7 mouse cellular contexts compared by ENCODE assay signal in the genomic region with DNA sequence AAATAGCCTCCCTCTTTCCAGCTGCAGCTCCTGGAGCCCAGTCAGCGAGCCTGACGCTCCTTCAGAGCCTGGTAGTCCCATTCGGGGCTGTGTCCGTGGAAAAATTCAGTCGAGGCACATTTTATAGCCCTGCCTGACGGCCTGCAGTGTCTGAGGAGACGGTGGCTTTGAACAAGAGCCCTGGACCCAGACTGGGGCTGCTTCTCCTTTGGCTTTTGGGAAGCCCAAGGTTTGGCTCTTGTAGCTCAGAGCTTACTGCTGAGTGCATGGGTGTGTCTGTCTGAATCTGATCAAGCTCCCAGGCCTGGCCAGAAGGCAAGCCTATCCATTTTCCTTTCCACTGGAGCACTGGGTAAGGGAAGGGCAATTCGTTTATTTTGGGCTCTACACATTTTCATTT. TPM values are rescaled to one million over a fixed set of nuclear protein-coding genes. Genes with fewer than 3 reads are reported as not detected.
DNase-seq lines count a peak whose midpoint lies in the region; ATAC-seq and TF ChIP-seq lines count a peak whose summit lies in the region.

No protein-coding gene starts in this region.

- peaks cover 0 to 9% of the 10 kb centered on the region in 2 experiments; a peak in 2 of 4 replicates for H3K36me3 ChIP-seq in MEL (ENCODE audit: control insufficient read depth in 1 of 2, insufficient read depth in 2 of 2, low read length in 2 of 2)
- H3K36me3 ChIP-seq in heart, postnatal 0 days (replicated peaks; ENCODE audit: control insufficient read depth, insufficient read depth, low read length) = no peaks in the 10 kb centered on the region
- no peaks in the 10 kb centered on the region for H3K36me3 ChIP-seq in liver, postnatal 0 days (replicated peaks; ENCODE audit: insufficient read depth, low read length)

- no peak for TF ChIP-seq EP300 in MEL (IDR thresholded peaks at IDR 0.05; ENCODE audit: low read depth in 1 of 2, low read length in 2 of 2)
- no peak for TF ChIP-seq EP300 in heart, postnatal 0 days (IDR thresholded peaks at IDR 0.05; ENCODE audit: low read depth)
- TF ChIP-seq EP300 in liver, postnatal 0 days (IDR thresholded peaks at IDR 0.05; ENCODE audit: low read depth) = no peak

- DNase-seq in MEL (ENCODE audit: low read depth, low spot score) = peak; percentile 49
- DNase-seq in heart, postnatal 0 days (ENCODE audit: low spot score) = no peak
- DNase-seq in liver, postnatal 0 days = no peak
- DNase-seq in retina, embryonic 14.5 days (ENCODE audit: low spot score) = no peak
- DNase-seq in adrenal gland, adult 2 months = no peak
- no peak for DNase-seq in layer of hippocampus, adult 11-12 months (ENCODE audit: low spot score)

- H3K4me1 ChIP-seq in MEL (ENCODE audit: control insufficient read depth in 1 of 2, insufficient read depth in 2 of 2, low read length in 2 of 2) = peaks cover 0 to 11% of the 10 kb centered on the region in 2 experiments; a peak in 3 of 4 replicates
- peaks cover 5% of the 10 kb centered on the region for H3K4me1 ChIP-seq in brown adipose tissue, adult 24 weeks (ENCODE audit: control insufficient read depth, insufficient read depth, insufficient read length, low read length)
- peaks cover 17% of the 10 kb centered on the region for H3K4me1 ChIP-seq in heart, postnatal 0 days (ENCODE audit: control insufficient read depth, insufficient read depth)
- H3K4me1 ChIP-seq in liver, postnatal 0 days (ENCODE audit: insufficient read depth) = peaks cover 15% of the 10 kb centered on the region

- H3K4me3 ChIP-seq in MEL (ENCODE audit: control insufficient read depth in 1 of 2, insufficient read depth in 1 of 2, low read depth in 2 of 2, low read length in 2 of 2) = no peak overlapping the region
- peak overlapping the region; percentile 89 for H3K4me3 ChIP-seq in brown adipose tissue, adult 24 weeks (ENCODE audit: insufficient read depth, low read depth, low read length)
- peak overlapping the region; percentile 90 for H3K4me3 ChIP-seq in heart, postnatal 0 days (ENCODE audit: low read depth, low read length)
- H3K4me3 ChIP-seq in liver, postnatal 0 days (ENCODE audit: low read depth, low read length) = no peak overlapping the region

- TF ChIP-seq POLR2A in MEL (IDR thresholded peaks at IDR 0.05; ENCODE audit: control insufficient read depth in 1 of 2, insufficient read depth in 1 of 2, low read depth in 1 of 2, low read length in 2 of 2, poor library complexity in 1 of 2) = no peak

- peak overlapping the region; percentile 41 for H3K9ac ChIP-seq in MEL (ENCODE audit: control insufficient read depth, low read depth, low read length, poor library complexity, severe bottlenecking)
- H3K9ac ChIP-seq in heart, postnatal 0 days (replicated peaks; ENCODE audit: low read depth, low read length) = peak overlapping the region; percentile 94; the same call in 1 of the 2 replicates
- 0 out of 2 replicates have a peak overlapping the region, but pooled peaks have one; percentile 72 for H3K9ac ChIP-seq in liver, postnatal 0 days (replicated peaks)

- WGBS in heart, postnatal 0 days = 44% methylated on average over 8 of the region's 8 CpGs
- 60% methylated on average over 8 of the region's 8 CpGs for WGBS in liver, postnatal 0 days (ENCODE audit: insufficient replicate concordance)

- no peaks in the 10 kb centered on the region for H3K27me3 ChIP-seq in MEL (ENCODE audit: control insufficient read depth in 1 of 2, insufficient read depth in 2 of 2, low read length in 2 of 2)
- H3K27me3 ChIP-seq in heart, postnatal 0 days (ENCODE audit: control insufficient read depth, insufficient read depth, low read length) = no peaks in the 10 kb centered on the region
- peaks cover 12% of the 10 kb centered on the region for H3K27me3 ChIP-seq in liver, postnatal 0 days (ENCODE audit: insufficient read depth, low read length)

- peaks cover 4% of the 10 kb centered on the region for H3K79me2 ChIP-seq in MEL (ENCODE audit: control insufficient read depth, insufficient read depth, low read length, poor library complexity)

- TF ChIP-seq RAD21 in MEL (IDR thresholded peaks at IDR 0.05; ENCODE audit: low read depth, low read length) = no peak

- no peak for TF ChIP-seq CTCF in MEL (IDR thresholded peaks at IDR 0.05 in 2 of 3, conservative IDR thresholded peaks at IDR 0.05 in 1 of 3; ENCODE audit: control insufficient read depth in 1 of 3, insufficient read depth in 1 of 3, low read depth in 2 of 3, low read length in 3 of 3, poor library complexity in 1 of 3, severe bottlenecking in 1 of 3)
- no peak for TF ChIP-seq CTCF in heart, postnatal 0 days (IDR thresholded peaks at IDR 0.05; ENCODE audit: low read depth)
- no peak for TF ChIP-seq CTCF in liver, postnatal 0 days (IDR thresholded peaks at IDR 0.05; ENCODE audit: low read depth)

- no peak for ATAC-seq in heart, postnatal 0 days (ENCODE audit: insufficient read depth, low read depth)
- ATAC-seq in liver, postnatal 0 days = no peak

- H3K27ac ChIP-seq in MEL (ENCODE audit: control insufficient read depth, low read depth, low read length) = no peak overlapping the region
- peak overlapping the region; percentile 17 for H3K27ac ChIP-seq in brown adipose tissue, adult 24 weeks (replicated peaks; ENCODE audit: low read depth, low read length)
- peak overlapping the region; percentile 90 for H3K27ac ChIP-seq in heart, postnatal 0 days (ENCODE audit: low read depth)
- no peak overlapping the region for H3K27ac ChIP-seq in liver, postnatal 0 days (ENCODE audit: low read depth)

- H3K9me3 ChIP-seq in MEL (replicated peaks; ENCODE audit: insufficient read depth, low read length) = no peaks in the 10 kb centered on the region
- H3K9me3 ChIP-seq in heart, postnatal 0 days (replicated peaks; ENCODE audit: control insufficient read depth, low read length) = no peaks in the 10 kb centered on the region
- H3K9me3 ChIP-seq in liver, postnatal 0 days (ENCODE audit: low read length) = no peaks in the 10 kb centered on the region

- H3K4me2 ChIP-seq in heart, postnatal 0 days (ENCODE audit: low read depth, low read length) = peak overlapping the region; percentile 99
- H3K4me2 ChIP-seq in liver, postnatal 0 days (ENCODE audit: low read depth, low read length) = peak overlapping the region; percentile 87

TF ChIP-seq in MEL, 35 proteins besides CTCF, POLR2A, EP300 and RAD21:
- TF ChIP-seq GATA1 (IDR thresholded peaks at IDR 0.05; ENCODE audit: low read depth, low read length) (no peak), POLR2AphosphoS5 (IDR thresholded peaks at IDR 0.05; ENCODE audit: borderline replicate concordance, low read depth, low read length) (no peak), TBP (IDR thresholded peaks at IDR 0.05; ENCODE audit: low read depth, low read length) (no peak), SIN3A (IDR thresholded peaks at IDR 0.05; ENCODE audit: low read length) (no peak), ETS1 (IDR thresholded peaks at IDR 0.05; ENCODE audit: low read depth, low read length) (no peak), CHD1 (IDR thresholded peaks at IDR 0.05; ENCODE audit: low read depth, low read length) (no peak), KAT2A (conservative IDR thresholded peaks at IDR 0.05; ENCODE audit: low read depth, low read length) (no peak), MAFK (IDR thresholded peaks at IDR 0.05; ENCODE audit: borderline replicate concordance, low read depth, low read length) (no peak), MEF2A (IDR thresholded peaks at IDR 0.05; ENCODE audit: extremely low read depth, insufficient replicate concordance, low read depth, low read length, poor library complexity, severe bottlenecking) (no peak), ZMIZ1 (IDR thresholded peaks at IDR 0.05; ENCODE audit: low read depth, low read length) (no peak), TAL1 (IDR thresholded peaks at IDR 0.05; ENCODE audit: low read length) (no peak), MAX (IDR thresholded peaks at IDR 0.05; ENCODE audit: low read length) (no peak), RCOR1 (IDR thresholded peaks at IDR 0.05; ENCODE audit: low read depth, low read length) (no peak)

RNA-seq across cellular contexts. Expression of gene Pik3c2b, which starts 2.1 kb away (rescaled TPM):
- total RNA-seq in MEL (2012; rRNA removed) = 2.9 TPM in 2 replicates
- polyA plus RNA-seq in MEL (2012; ENCODE audit: insufficient read depth in 1 of 2, insufficient read length in 2 of 2, low read depth in 1 of 2, low replicate concordance in 2 of 2, missing spikeins in 1 of 2) = 1 to 10 TPM in 1 of 2 experiments, not detected in 1; 3.2 TPM
- polyA plus RNA-seq in brown adipose tissue, adult 24 weeks (2012; ENCODE audit: insufficient read depth, insufficient read length, missing spikeins) = 1.1 and 1.5 TPM in 2 replicates
- 16.3 and 17.4 TPM in 2 replicates for total RNA-seq in heart, postnatal 0 days (2014; rRNA removed; ENCODE audit: low replicate concordance)
- 7.6 and 7.8 TPM in 2 replicates for polyA plus RNA-seq in heart, postnatal 0 days (2015; fragmentation: Nextera tagmentation; extraction: Ambion mirVana)
- 0.83 and 1.00 TPM in 2 replicates for polyA plus RNA-seq in liver, postnatal 0 days (2015; fragmentation: Nextera tagmentation; extraction: Ambion mirVana)
- total RNA-seq in adrenal gland, adult 2 months (2021) = 1 to 10 TPM; 4.6 to 6.5 TPM
- 6.5 and 7.2 TPM in 2 replicates for polyA plus RNA-seq in adrenal gland, adult 2 months (2012; rRNA removed)

RNA-seq across cellular contexts. Expression of gene Mdm4, which starts 17.2 kb away (rescaled TPM):
- total RNA-seq in MEL (2012; rRNA removed) = 19.8 and 23.5 TPM in 2 replicates
- polyA plus RNA-seq in MEL (2012; ENCODE audit: insufficient read depth in 1 of 2, insufficient read length in 2 of 2, low read depth in 1 of 2, low replicate concordance in 2 of 2, missing spikeins in 1 of 2) = 10 to 100 TPM in 1 of 2 experiments, not detected in 1; 28.1 TPM
- 12.0 and 13.5 TPM in 2 replicates for polyA plus RNA-seq in brown adipose tissue, adult 24 weeks (2012; ENCODE audit: insufficient read depth, insufficient read length, missing spikeins)
- 29.5 and 42.2 TPM in 2 replicates for total RNA-seq in heart, postnatal 0 days (2014; rRNA removed; ENCODE audit: low replicate concordance)
- polyA plus RNA-seq in heart, postnatal 0 days (2015; fragmentation: Nextera tagmentation; extraction: Ambion mirVana) = 11.9 and 13.4 TPM in 2 replicates
- polyA plus RNA-seq in liver, postnatal 0 days (2015; fragmentation: Nextera tagmentation; extraction: Ambion mirVana) = 5.8 and 9.0 TPM in 2 replicates
- total RNA-seq in adrenal gland, adult 2 months (2021) = 10 to 100 TPM; 44.1 to 70.4 TPM
- polyA plus RNA-seq in adrenal gland, adult 2 months (2012; rRNA removed) = 15.0 and 15.3 TPM in 2 replicates

Comparison
In these comparisons a context has a peak if more than half of its experiments do, and no peak if none do; other contexts are left out.
1. H3K27ac ChIP-seq: peak in brown adipose tissue, adult 24 weeks (single experiment) and heart, postnatal 0 days (single experiment); none in MEL (single experiment) and liver, postnatal 0 days (single experiment).
2. H3K4me3 ChIP-seq: peak in brown adipose tissue, adult 24 weeks (single experiment) and heart, postnatal 0 days (single experiment); none in MEL (0 of 2) and liver, postnatal 0 days (single experiment).
3. H3K9ac ChIP-seq: peak in every context shown above with its lines; median percentile 94 in heart, postnatal 0 days; 72 in liver, postnatal 0 days; 41 in MEL.